Mouse (Mus musculus) liver, embryonic 14.5 days (tissue): ENCODE results near the gene Nicn1.

Experiments used
- CTCF ChIP-seq: IDR thresholded peaks from 2 replicates; pipeline ENCODE4 v1.5.1; 2016; ENCODE audit warnings: antibody characterized with exemption, low read depth, control low read depth
- EP300 ChIP-seq: IDR thresholded peaks from 2 replicates; pipeline ENCODE4 v1.6.1; 2016; ENCODE audit warnings: antibody characterized with exemption, low read depth

DNA sequence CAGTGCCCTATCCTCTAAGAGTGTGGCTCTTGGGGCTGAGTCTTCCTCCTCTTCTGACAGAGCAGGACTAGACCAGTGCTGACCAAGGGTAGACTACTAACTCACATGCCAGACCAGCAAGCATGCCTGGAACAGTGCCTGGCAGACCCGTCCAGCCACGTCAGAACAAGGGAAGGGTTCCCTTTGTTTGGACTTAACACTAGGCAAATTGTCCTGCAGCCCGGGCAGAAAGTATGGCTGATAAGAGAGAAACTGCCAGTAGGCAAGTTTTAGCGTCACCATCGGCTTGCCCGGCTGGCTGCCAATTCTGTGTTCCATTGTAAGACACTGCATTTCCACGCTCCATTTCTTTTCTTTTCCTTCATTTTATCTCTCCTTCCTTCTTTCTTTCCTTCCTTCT lies 22.5 kb upstream of the Nicn1 start:
- no peak for TF ChIP-seq CTCF
- no peak for TF ChIP-seq EP300
